Mouse (Mus musculus): ENCODE measurements around the gene Dnali1. TPM values are rescaled to one million over a fixed set of nuclear protein-coding genes. Genes with fewer than 3 reads are reported as not detected.

The Dnali1 gene
- total RNA-seq (2023): not detected

GRCm38 (mm10) chr4:125065517-125066307, at the start of gene Dnali1:
Dnali1 (minus strand) TSS chr4:125065703.

GRCm38 (mm10) chr4:125084403-125085345, 19.2 kb upstream of the Dnali1 start, which contains the start of gene Meaf6:
Meaf6 (plus strand) TSS chr4:125085134.

GRCm38 (mm10) chr4:125066490-125067370, 1.2 kb upstream of the Dnali1 start, which contains the start of gene Snip1:
Snip1 (plus strand) TSS chr4:125066672.

GRCm38 (mm10) chr4:125015806-125016635, 49.5 kb downstream of the Dnali1 start, which contains the start of gene Gnl2:
Gnl2 (plus strand) TSS chr4:125016585.

Other genes starting within 250 kb of the Dnali1 start
- gene Yrdc, start 215.0 kb downstream of the Dnali1 start, total RNA-seq (2023): 10 to 100 TPM; 62.7 to 71.3 TPM
- 10 to 100 TPM in 1 of 2 experiments, 1 to 10 TPM in 1; 8.7 to 11.7 TPM for gene 1110065P20Rik, start 214.5 kb downstream of the Dnali1 start, total RNA-seq (2023)
- gene Maneal, start 203.5 kb downstream of the Dnali1 start, total RNA-seq (2023): not detected
- not detected for gene Epha10, start 184.8 kb downstream of the Dnali1 start, total RNA-seq (2023)
- 10 to 100 TPM in 1 of 2 experiments, 1 to 10 TPM in 1; 8.7 to 11.8 TPM for gene 9930104L06Rik, start 128.7 kb downstream of the Dnali1 start, total RNA-seq (2023)
- gene Cdca8, start 126.4 kb downstream of the Dnali1 start, total RNA-seq (2023): 1 to 10 TPM; 2.6 to 3.4 TPM
- 1 to 10 TPM; 4.0 to 7.4 TPM for gene Rspo1, start 79.3 kb downstream of the Dnali1 start, total RNA-seq (2023)
- gene Gnl2, start 49.1 kb downstream of the Dnali1 start, total RNA-seq (2023): 10 to 100 TPM; 53.5 to 59.6 TPM
- 10 to 100 TPM; 27.0 to 29.8 TPM for gene Snip1, start 969 bp upstream of the Dnali1 start, total RNA-seq (2023)
- 10 to 100 TPM; 45.6 to 48.9 TPM for gene Meaf6, start 19.4 kb upstream of the Dnali1 start, total RNA-seq (2023)
- gene Zc3h12a, start 62.1 kb upstream of the Dnali1 start, total RNA-seq (2023): 100 to 1,000 TPM; 181 to 190 TPM